Mouse (Mus musculus) testis, adult 2 months (tissue): ENCODE data around the gene Slc25a21. TPM values are rescaled to one million over a fixed set of nuclear protein-coding genes. Genes with fewer than 3 reads are reported as not detected.
A peak's percentile ranks its signal among the peaks of the same experiment; 100 is the strongest.

Source experiments
- H3K27ac ChIP-seq: fragments of 200-500 bp; 2 replicates; pipeline ENCODE4 v1.5.1; 2012; ENCODE audit warnings: low read depth, low read length; ENCODE audit not compliant: control insufficient read depth, insufficient read depth
- H3K27me3 ChIP-seq: fragments of 200-500 bp; 2 replicates; pipeline ENCODE4 v1.6.1; 2012; ENCODE audit warnings: mild to moderate bottlenecking, low read length, moderate library complexity; ENCODE audit not compliant: control insufficient read depth, insufficient read depth
- H3K36me3 ChIP-seq: fragments of 200-500 bp; 2 replicates; pipeline ENCODE4 v1.6.1; 2012; ENCODE audit warnings: mild to moderate bottlenecking, low read length; ENCODE audit not compliant: control insufficient read depth, insufficient read depth
- H3K4me1 ChIP-seq: fragments of 200-500 bp; 2 replicates; pipeline ENCODE4 v1.6.1; 2012; ENCODE audit warnings: low read length; ENCODE audit not compliant: control insufficient read depth, insufficient read depth
- H3K4me3 ChIP-seq: fragments of 200-500 bp; 2 replicates; pipeline ENCODE4 v1.5.1; 2012; ENCODE audit warnings: low read depth, mild to moderate bottlenecking, low read length, moderate library complexity, mixed read lengths; ENCODE audit not compliant: control insufficient read depth
- CTCF ChIP-seq: fragments of 200-500 bp; IDR thresholded peaks from 2 replicates; pipeline ENCODE4 v1.5.1; 2012; ENCODE audit warnings: low read depth, mild to moderate bottlenecking, inconsistent platforms, low read length, moderate library complexity; ENCODE audit not compliant: control insufficient read depth, insufficient read depth, insufficient replicate concordance
- POLR2A ChIP-seq: fragments of 200-500 bp; IDR thresholded peaks from 2 replicates; pipeline ENCODE4 v1.6.1; 2012; ENCODE audit warnings: low read depth, mild to moderate bottlenecking, inconsistent platforms, low read length, moderate library complexity; ENCODE audit not compliant: control insufficient read depth
- polyA plus RNA-seq: library from polyadenylated mRNA; depleted of rRNA; stranded (reverse); fragments of >200 nt; gene quantifications from 2 replicates; pipeline ENCODE4 v1.2.3, GENCODE M21; 2012

Gene Slc25a21
- polyA plus RNA-seq, 1 experiment = 0.75 TPM

- H3K4me3 ChIP-seq = no peak overlapping the region
- H3K27me3 ChIP-seq = no peaks in the 10 kb centered on the region
- H3K36me3 ChIP-seq = no peaks in the 10 kb centered on the region
These were observed 479.1 kb downstream of the Slc25a21 start for GRCm38 (mm10) chr12:56717971-56718706.

GRCm38 (mm10) chr12:56701004-56701403 lies 496.3 kb downstream of the Slc25a21 start:
- Histone ChIP-seq H3K4me3 (no peak overlapping the region), H3K27me3 (no peaks in the 10 kb centered on the region; the same call in none of the 2 replicates), H3K27ac (no peak overlapping the region), H3K4me1 (peaks cover 7% of the 10 kb centered on the region), H3K36me3 (no peaks in the 10 kb centered on the region)
- no peak for TF ChIP-seq CTCF
- no peak for TF ChIP-seq POLR2A

More at GRCm38 (mm10) chr12:56717971-56718706, 479.1 kb downstream of the Slc25a21 start:
- H3K4me1 ChIP-seq = peaks cover 4% of the 10 kb centered on the region; the same call in 1 of the 2 replicates
- H3K27ac ChIP-seq = no peak overlapping the region
- TF ChIP-seq POLR2A (no peak), CTCF (no peak)

GRCm38 (mm10) chr12:56699915-56700900 lies 497.1 kb downstream of the Slc25a21 start:
- Histone ChIP-seq H3K4me3 (peak overlapping the region; percentile 88), H3K27me3 (no peaks in the 10 kb centered on the region; the same call in none of the 2 replicates), H3K27ac (peak overlapping the region; percentile 89), H3K4me1 (peaks cover 7% of the 10 kb centered on the region), H3K36me3 (no peaks in the 10 kb centered on the region)
- TF ChIP-seq POLR2A (peak; percentile 24; the same call in 1 of the 2 replicates), CTCF (no peak)

- H3K4me3 ChIP-seq = no peak overlapping the region
- H3K27me3 ChIP-seq = no peaks in the 10 kb centered on the region; the same call in none of the 2 replicates
- TF ChIP-seq POLR2A (no peak), CTCF (no peak)
These were observed 497.9 kb downstream of the Slc25a21 start for GRCm38 (mm10) chr12:56699351-56699750.

GRCm38 (mm10) chr12:56698191-56698980 lies 498.9 kb downstream of the Slc25a21 start:
- no peak overlapping the region for H3K27ac ChIP-seq
- peaks cover 7% of the 10 kb centered on the region for H3K4me1 ChIP-seq
- H3K4me3 ChIP-seq = no peak overlapping the region
- no peaks in the 10 kb centered on the region; the same call in none of the 2 replicates for H3K27me3 ChIP-seq
- TF ChIP-seq POLR2A = no peak
- TF ChIP-seq CTCF = no peak
- no peaks in the 10 kb centered on the region for H3K36me3 ChIP-seq

More at GRCm38 (mm10) chr12:56699351-56699750, 497.9 kb downstream of the Slc25a21 start:
- Histone ChIP-seq H3K27ac (peak overlapping the region; percentile 89; the same call in 1 of the 2 replicates), H3K36me3 (no peaks in the 10 kb centered on the region), H3K4me1 (peaks cover 7% of the 10 kb centered on the region)

- TF ChIP-seq POLR2A (no peak), CTCF (no peak)
- H3K27ac ChIP-seq = no peak overlapping the region
- no peak overlapping the region for H3K4me3 ChIP-seq
- no peaks in the 10 kb centered on the region for H3K36me3 ChIP-seq
- H3K27me3 ChIP-seq = no peaks in the 10 kb centered on the region; the same call in none of the 2 replicates
- H3K4me1 ChIP-seq = peaks cover 7% of the 10 kb centered on the region
These were observed 499.5 kb downstream of the Slc25a21 start for GRCm38 (mm10) chr12:56697785-56698184.
